Mouse (Mus musculus) testis, adult 2 months (tissue): ENCODE measurements around the gene Gps1. TPM values are rescaled to one million over a fixed set of nuclear protein-coding genes. Genes with fewer than 3 reads are reported as not detected.
A peak's percentile ranks its signal among the peaks of the same experiment; 100 is the strongest.
"Not testable (repeated sequence)": the region's sequence is repeated elsewhere in the genome, so short reads cannot be mapped to it uniquely, and the experiment has no call there.

Experiments
- H3K27ac ChIP-seq: fragments of 200-500 bp; 2 replicates; pipeline ENCODE4 v1.5.1; 2012; ENCODE audit warnings: low read depth, low read length; ENCODE audit not compliant: control insufficient read depth, insufficient read depth
- H3K27me3 ChIP-seq: fragments of 200-500 bp; 2 replicates; pipeline ENCODE4 v1.6.1; 2012; ENCODE audit warnings: mild to moderate bottlenecking, low read length, moderate library complexity; ENCODE audit not compliant: control insufficient read depth, insufficient read depth
- H3K36me3 ChIP-seq: fragments of 200-500 bp; 2 replicates; pipeline ENCODE4 v1.6.1; 2012; ENCODE audit warnings: mild to moderate bottlenecking, low read length; ENCODE audit not compliant: control insufficient read depth, insufficient read depth
- H3K4me1 ChIP-seq: fragments of 200-500 bp; 2 replicates; pipeline ENCODE4 v1.6.1; 2012; ENCODE audit warnings: low read length; ENCODE audit not compliant: control insufficient read depth, insufficient read depth
- H3K4me3 ChIP-seq: fragments of 200-500 bp; 2 replicates; pipeline ENCODE4 v1.5.1; 2012; ENCODE audit warnings: low read depth, mild to moderate bottlenecking, low read length, moderate library complexity, mixed read lengths; ENCODE audit not compliant: control insufficient read depth
- CTCF ChIP-seq: fragments of 200-500 bp; IDR thresholded peaks from 2 replicates; pipeline ENCODE4 v1.5.1; 2012; ENCODE audit warnings: low read depth, mild to moderate bottlenecking, inconsistent platforms, low read length, moderate library complexity; ENCODE audit not compliant: control insufficient read depth, insufficient read depth, insufficient replicate concordance
- POLR2A ChIP-seq: fragments of 200-500 bp; IDR thresholded peaks from 2 replicates; pipeline ENCODE4 v1.6.1; 2012; ENCODE audit warnings: low read depth, mild to moderate bottlenecking, inconsistent platforms, low read length, moderate library complexity; ENCODE audit not compliant: control insufficient read depth
- polyA plus RNA-seq: library from polyadenylated mRNA; depleted of rRNA; stranded (reverse); fragments of >200 nt; gene quantifications from 2 replicates; pipeline ENCODE4 v1.2.3, GENCODE M21; 2012

Gene Gps1
- polyA plus RNA-seq, 1 experiment, result 233 TPM

GRCm38 (mm10) chr11:120773463-120774190, 10.4 kb upstream of the Gps1 start:
- H3K36me3 ChIP-seq, result no peaks in the 10 kb centered on the region
- peaks cover 8% of the 10 kb centered on the region for H3K4me1 ChIP-seq
- no peak overlapping the region for H3K27ac ChIP-seq
- TF ChIP-seq POLR2A (no peak), CTCF (no peak)
- H3K4me3 ChIP-seq, result no peak overlapping the region
- no peaks in the 10 kb centered on the region for H3K27me3 ChIP-seq

GRCm38 (mm10) chr11:120775774-120776469, 8.2 kb upstream of the Gps1 start:
- Histone ChIP-seq H3K36me3 (no peaks in the 10 kb centered on the region), H3K4me3 (no peak overlapping the region), H3K27me3 (no peaks in the 10 kb centered on the region), H3K4me1 (peaks cover 8% of the 10 kb centered on the region), H3K27ac (no peak overlapping the region)
- peak; percentile 100 for TF ChIP-seq CTCF
- TF ChIP-seq POLR2A, result no peak

- Histone ChIP-seq H3K27me3 (no peaks in the 10 kb centered on the region), H3K36me3 (no peaks in the 10 kb centered on the region), H3K27ac (no peak overlapping the region), H3K4me1 (peaks cover 8% of the 10 kb centered on the region), H3K4me3 (no peak overlapping the region)
- TF ChIP-seq POLR2A (no peak), CTCF (no peak)
These were observed 6.9 kb upstream of the Gps1 start for GRCm38 (mm10) chr11:120777123-120777522.

GRCm38 (mm10) chr11:120779876-120780275, 4.2 kb upstream of the Gps1 start:
- H3K4me1 ChIP-seq, result peaks cover 15% of the 10 kb centered on the region
- no peak overlapping the region for H3K4me3 ChIP-seq
- H3K27me3 ChIP-seq, result no peaks in the 10 kb centered on the region
- no peaks in the 10 kb centered on the region for H3K36me3 ChIP-seq
- H3K27ac ChIP-seq, result no peak overlapping the region
- TF ChIP-seq POLR2A (no peak), CTCF (no peak)

DNA sequence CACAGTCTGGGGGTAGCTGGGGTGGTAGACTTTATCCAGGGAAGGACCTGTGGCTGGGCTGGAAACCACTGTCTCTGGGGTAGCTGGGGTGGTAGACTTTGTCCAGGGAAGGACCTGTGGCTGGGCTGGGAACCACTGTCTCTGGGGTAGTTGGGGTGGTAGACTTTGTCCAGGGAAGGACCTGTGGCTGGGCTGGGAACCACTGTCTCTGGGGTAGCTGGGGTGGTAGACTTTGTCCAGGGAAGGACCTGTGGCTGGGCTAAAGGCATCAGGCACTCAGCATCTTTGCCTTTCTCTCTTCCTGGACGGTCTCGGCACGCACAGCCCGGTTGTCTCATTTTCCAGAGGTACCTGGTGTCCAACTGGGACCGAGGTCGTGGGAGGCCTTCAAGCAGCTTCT, 2.7 kb upstream of the Gps1 start:
- not testable (repeated sequence) for H3K4me3 ChIP-seq, H3K36me3 ChIP-seq, H3K27me3 ChIP-seq, H3K27ac ChIP-seq
- peaks cover 14% of the 10 kb centered on the region for H3K4me1 ChIP-seq

GRCm38 (mm10) chr11:120783426-120784063, 527 bp upstream of the Gps1 start:
- TF ChIP-seq POLR2A (no peak), CTCF (no peak)
- H3K27ac ChIP-seq, result no peak overlapping the region
- H3K27me3 ChIP-seq, result no peaks in the 10 kb centered on the region
- H3K4me1 ChIP-seq, result peaks cover 14% of the 10 kb centered on the region
- H3K36me3 ChIP-seq, result peaks cover 6% of the 10 kb centered on the region
- peak overlapping the region; percentile 86 for H3K4me3 ChIP-seq

GRCm38 (mm10) chr11:120785145-120785544, 1.1 kb downstream of the Gps1 start:
- Histone ChIP-seq H3K36me3 (peaks cover 7% of the 10 kb centered on the region), H3K4me3 (peak overlapping the region; percentile 99), H3K4me1 (peaks cover 14% of the 10 kb centered on the region), H3K27ac (peak overlapping the region; percentile 97), H3K27me3 (no peaks in the 10 kb centered on the region)
- TF ChIP-seq POLR2A, result no peak

DNA sequence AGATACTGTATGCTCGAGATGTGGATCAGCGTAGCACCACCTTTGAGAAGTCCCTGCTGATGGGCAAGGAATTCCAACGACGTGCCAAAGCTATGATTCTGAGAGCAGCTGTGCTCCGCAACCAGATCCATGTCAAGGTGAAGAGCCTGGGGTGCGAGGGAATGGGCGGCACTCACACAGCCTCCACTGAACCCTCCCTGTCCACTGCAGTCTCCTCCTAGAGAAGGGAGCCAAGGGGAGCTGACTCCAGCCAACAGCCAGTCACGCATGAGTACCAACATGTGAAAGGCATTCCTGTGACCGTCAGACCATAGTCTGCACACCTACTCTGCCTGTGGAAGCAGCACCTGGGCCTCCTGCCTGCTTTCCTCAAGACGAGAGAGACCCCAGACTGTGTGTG, 4.4 kb downstream of the Gps1 start:
- H3K27ac ChIP-seq, H3K4me3 ChIP-seq, H3K4me1 ChIP-seq, H3K36me3 ChIP-seq, H3K27me3 ChIP-seq: not testable (repeated sequence)
